Mouse (Mus musculus) MEL (cell line): ENCODE results near the gene Rnf44. TPM values are rescaled to one million over a fixed set of nuclear protein-coding genes. Genes with fewer than 3 reads are reported as not detected.

Experiments
- DNase-seq: peaks from one replicate; pipeline ENCODE4 v3.0.0; 2011; ENCODE audit warnings: low read depth, low spot score
- H3K27ac ChIP-seq: 2 replicates; pipeline ENCODE4 v1.5.1; 2012; ENCODE audit warnings: low read depth, mild to moderate bottlenecking, control low read depth, low read length, moderate library complexity; ENCODE audit not compliant: control insufficient read depth
- H3K27me3 ChIP-seq, 2 experiments: fragments of 150-350 bp in 1 of 2; sonication (generic) in 1 of 2; 2 replicates each; pipeline ENCODE4 v1.6.1; 2012; ENCODE audit warnings: low read length in 2 of 2, mild to moderate bottlenecking in 2 of 2, improper control_type of control experiment in 1 of 2, moderate library complexity in 1 of 2; ENCODE audit not compliant: insufficient read depth in 2 of 2, control insufficient read depth in 1 of 2
- H3K36me3 ChIP-seq, 2 experiments: 2 replicates each; pipeline ENCODE4 v1.6.1; 2012 to 2014; ENCODE audit warnings: low read length in 2 of 2, improper control_type of control experiment in 1 of 2, inconsistent platforms in 1 of 2, mild to moderate bottlenecking in 1 of 2; ENCODE audit not compliant: insufficient read depth in 2 of 2, control insufficient read depth in 1 of 2
- H3K4me1 ChIP-seq, 2 experiments: fragments of 150-350 bp in 1 of 2; sonication (generic) in 1 of 2; 2 replicates each; pipeline ENCODE4 v1.6.1; 2012; ENCODE audit warnings: low read length in 2 of 2, improper control_type of control experiment in 1 of 2, mild to moderate bottlenecking in 1 of 2; ENCODE audit not compliant: insufficient read depth in 2 of 2, control insufficient read depth in 1 of 2
- H3K4me3 ChIP-seq, 2 experiments: fragments of 150-350 bp in 1 of 2; sonication (generic) in 1 of 2; 2 replicates each; pipeline ENCODE4 v1.5.1; 2012; ENCODE audit warnings: low read depth in 2 of 2, low read length in 2 of 2, mild to moderate bottlenecking in 2 of 2, moderate library complexity in 2 of 2, control low read depth in 1 of 2, improper control_type of control experiment in 1 of 2; ENCODE audit not compliant: control insufficient read depth in 1 of 2, insufficient read depth in 1 of 2
- H3K79me2 ChIP-seq: 2 replicates; pipeline ENCODE4 v1.6.1; 2012; ENCODE audit warnings: mild to moderate bottlenecking, low read length, moderate library complexity; ENCODE audit not compliant: control insufficient read depth, poor library complexity, insufficient read depth
- H3K9ac ChIP-seq: 2 replicates; pipeline ENCODE4 v1.6.1; 2012; ENCODE audit warnings: low read depth, mild to moderate bottlenecking, control low read depth, low read length, moderate library complexity; ENCODE audit not compliant: control insufficient read depth, poor library complexity, severe bottlenecking
- H3K9me3 ChIP-seq: fragments of 150-350 bp; sonication (generic); replicated peaks from 2 replicates; pipeline ENCODE4 v1.6.1; 2012; ENCODE audit warnings: mild to moderate bottlenecking, low read length, improper control_type of control experiment, moderate library complexity; ENCODE audit not compliant: insufficient read depth
- CHD1 ChIP-seq: IDR thresholded peaks from 2 replicates; pipeline ENCODE4 v1.6.1; 2012; ENCODE audit warnings: low read depth, mild to moderate bottlenecking, inconsistent platforms, low read length, improper control_type of control experiment
- CTCF ChIP-seq, 3 experiments: IDR thresholded peaks in 2 of 3; conservative IDR thresholded peaks in 1 of 3; 2 replicates each; pipeline ENCODE4 v1.5.1; 2011 to 2012; ENCODE audit warnings: low read length in 3 of 3, low read depth in 2 of 3, mild to moderate bottlenecking in 2 of 3, improper control_type of control experiment in 1 of 3, inconsistent platforms in 1 of 3, mixed read lengths in 1 of 3, moderate library complexity in 1 of 3; ENCODE audit not compliant: control insufficient read depth in 1 of 3, insufficient read depth in 1 of 3, poor library complexity in 1 of 3, severe bottlenecking in 1 of 3
- E2F4 ChIP-seq: IDR thresholded peaks from 2 replicates; pipeline ENCODE4 v1.6.1; 2011; ENCODE audit warnings: low read depth, low read length, improper control_type of control experiment, borderline replicate concordance
- ETS1 ChIP-seq: IDR thresholded peaks from 2 replicates; pipeline ENCODE4 v1.6.1; 2012; ENCODE audit warnings: low read depth, mild to moderate bottlenecking, inconsistent platforms, low read length, improper control_type of control experiment, moderate library complexity
- GABPA ChIP-seq: IDR thresholded peaks from 2 replicates; pipeline ENCODE4 v1.6.1; 2012; ENCODE audit warnings: low read depth, mild to moderate bottlenecking, inconsistent platforms, low read length, improper control_type of control experiment, moderate library complexity
- GATA1 ChIP-seq: IDR thresholded peaks from 2 replicates; pipeline ENCODE4 v1.6.1; 2011; ENCODE audit warnings: low read depth, low read length, improper control_type of control experiment
- HCFC1 ChIP-seq: IDR thresholded peaks from 2 replicates; pipeline ENCODE4 v1.6.1; 2012; ENCODE audit warnings: low read depth, mild to moderate bottlenecking, inconsistent platforms, low read length, improper control_type of control experiment, moderate library complexity
- JUND ChIP-seq: IDR thresholded peaks from 2 replicates; pipeline ENCODE4 v1.6.1; 2011; ENCODE audit warnings: low read depth, mild to moderate bottlenecking, improper control_type of control experiment, low read length
- KAT2A ChIP-seq: conservative IDR thresholded peaks from 2 replicates; pipeline ENCODE4 v1.6.1; 2012; ENCODE audit warnings: low read depth, low read length, improper control_type of control experiment, inconsistent platforms
- MAZ ChIP-seq: IDR thresholded peaks from 2 replicates; pipeline ENCODE4 v1.6.1; 2012; ENCODE audit warnings: low read depth, mild to moderate bottlenecking, inconsistent platforms, low read length, improper control_type of control experiment
- MXI1 ChIP-seq: IDR thresholded peaks from 2 replicates; pipeline ENCODE4 v1.6.1; 2011; ENCODE audit warnings: mild to moderate bottlenecking, low read depth, low read length, improper control_type of control experiment
- MYB ChIP-seq: IDR thresholded peaks from 2 replicates; pipeline ENCODE4 v1.6.1; 2011; ENCODE audit warnings: mild to moderate bottlenecking, low read depth, low read length, improper control_type of control experiment
- NELFE ChIP-seq: IDR thresholded peaks from 2 replicates; pipeline ENCODE4 v1.6.1; 2011; ENCODE audit warnings: low read depth, low read length, improper control_type of control experiment
- NRF1 ChIP-seq: IDR thresholded peaks from 2 replicates; pipeline ENCODE4 v1.6.1; 2014; ENCODE audit warnings: low read depth, mild to moderate bottlenecking, inconsistent platforms, low read length, improper control_type of control experiment, moderate library complexity; ENCODE audit not compliant: poor library complexity, insufficient read depth, severe bottlenecking
- RAD21 ChIP-seq: IDR thresholded peaks from 2 replicates; pipeline ENCODE4 v1.6.1; 2011; ENCODE audit warnings: mild to moderate bottlenecking, low read depth, low read length, improper control_type of control experiment
- RCOR1 ChIP-seq: IDR thresholded peaks from 2 replicates; pipeline ENCODE4 v1.6.1; 2012; ENCODE audit warnings: low read depth, mild to moderate bottlenecking, inconsistent platforms, low read length, improper control_type of control experiment
- SIN3A ChIP-seq: IDR thresholded peaks from 2 replicates; pipeline ENCODE4 v1.6.1; 2012; ENCODE audit warnings: low read length, improper control_type of control experiment, inconsistent platforms
- SMC3 ChIP-seq: IDR thresholded peaks from 2 replicates; pipeline ENCODE4 v1.6.1; 2011; ENCODE audit warnings: low read depth, low read length, improper control_type of control experiment
- TCF12 ChIP-seq: IDR thresholded peaks from 2 replicates; pipeline ENCODE4 v1.6.1; 2014; ENCODE audit warnings: low read depth, mild to moderate bottlenecking, inconsistent platforms, low read length, improper control_type of control experiment, moderate library complexity
- UBTF ChIP-seq: IDR thresholded peaks from 2 replicates; pipeline ENCODE4 v1.6.1; 2012; ENCODE audit warnings: low read depth, mild to moderate bottlenecking, inconsistent platforms, low read length, improper control_type of control experiment, moderate library complexity, borderline replicate concordance; ENCODE audit not compliant: insufficient read depth
- USF1 ChIP-seq: IDR thresholded peaks from 2 replicates; pipeline ENCODE4 v1.6.1; 2014; ENCODE audit warnings: low read depth, mild to moderate bottlenecking, inconsistent platforms, low read length, improper control_type of control experiment, moderate library complexity
- USF2 ChIP-seq, 2 experiments: IDR thresholded peaks; 2 replicates each; pipeline ENCODE4 v1.6.1; 2011 to 2012; ENCODE audit warnings: improper control_type of control experiment in 2 of 2, low read length in 2 of 2, borderline replicate concordance in 1 of 2, inconsistent platforms in 1 of 2, low read depth in 1 of 2, mild to moderate bottlenecking in 1 of 2; ENCODE audit not compliant: insufficient read depth in 1 of 2
- ZC3H11A ChIP-seq: IDR thresholded peaks from 2 replicates; pipeline ENCODE4 v1.6.1; 2012; ENCODE audit warnings: low read depth, mild to moderate bottlenecking, inconsistent platforms, low read length, improper control_type of control experiment
- ZMIZ1 ChIP-seq: IDR thresholded peaks from 2 replicates; pipeline ENCODE4 v1.6.1; 2012; ENCODE audit warnings: low read depth, mild to moderate bottlenecking, inconsistent platforms, low read length, improper control_type of control experiment, moderate library complexity
- ZNF384 ChIP-seq: IDR thresholded peaks from 2 replicates; pipeline ENCODE4 v1.6.1; 2012; ENCODE audit warnings: low read depth, mild to moderate bottlenecking, inconsistent platforms, low read length, improper control_type of control experiment
- polyA plus RNA-seq, 2 experiments: library from polyadenylated mRNA; stranded (reverse) in 1 of 2; unstranded in 1 of 2; fragments of >175 nt in 1 of 2; fragments of >200 nt in 1 of 2; gene quantifications; 2 replicates each; pipeline versions ENCODE4 v1.2.1 to v1.2.4; 2012; ENCODE audit warnings: low replicate concordance in 2 of 2, low read depth in 1 of 2; ENCODE audit not compliant: insufficient read length in 2 of 2, insufficient read depth in 1 of 2, missing spikeins in 1 of 2
- total RNA-seq: library from RNA; depleted of rRNA; stranded (reverse); fragments of 300-350 nt; gene quantifications from 2 replicates; pipeline ENCODE4 v1.2.3, GENCODE M21; 2012

Gene Rnf44
- total and polyA plus RNA-seq, 3 experiments = 10.7 to 60.5 TPM; not detected in 1

GRCm38 (mm10) chr13:54683301-54683700 lies 10.4 kb downstream of the Rnf44 start:
- no peak overlapping the region for H3K27ac ChIP-seq
- H3K9me3 ChIP-seq = no peaks in the 10 kb centered on the region
- H3K79me2 ChIP-seq = peaks cover 31% of the 10 kb centered on the region
- no peak overlapping the region for H3K4me3 ChIP-seq
- H3K27me3 ChIP-seq = no peaks in the 10 kb centered on the region
- peaks cover 13 to 21% of the 10 kb centered on the region in 2 experiments for H3K36me3 ChIP-seq
- no peak for DNase-seq
- no peak overlapping the region for H3K9ac ChIP-seq
- TF ChIP-seq GATA1 = no peak
- no peak for TF ChIP-seq MXI1
- no peak for TF ChIP-seq CTCF (IDR thresholded peaks at IDR 0.05 in 2 of 3, conservative IDR thresholded peaks at IDR 0.05 in 1 of 3; ENCODE audit: control insufficient read depth in 1 of 3, insufficient read depth in 1 of 3, low read depth in 2 of 3, low read length in 3 of 3, poor library complexity in 1 of 3, severe bottlenecking in 1 of 3)
- TF ChIP-seq CHD1 = no peak
- no peak for TF ChIP-seq ETS1
- no peak for TF ChIP-seq RAD21
- TF ChIP-seq USF1 = no peak
- no peak for TF ChIP-seq NRF1
- TF ChIP-seq MAZ = no peak
- TF ChIP-seq E2F4 = no peak
- TF ChIP-seq USF2 (IDR thresholded peaks at IDR 0.05; ENCODE audit: borderline replicate concordance in 1 of 2, insufficient read depth in 1 of 2, low read depth in 1 of 2, low read length in 2 of 2) = no peak
- no peak for TF ChIP-seq TCF12
- no peak for TF ChIP-seq GABPA
- peaks cover 4 to 27% of the 10 kb centered on the region in 2 experiments for H3K4me1 ChIP-seq

- Histone ChIP-seq H3K27ac (no peak overlapping the region), H3K9ac (no peak overlapping the region), H3K79me2 (peaks cover 20% of the 10 kb centered on the region), H3K4me1 (peaks cover 4 to 23% of the 10 kb centered on the region in 2 experiments), H3K4me3 (no peak overlapping the region), H3K9me3 (no peaks in the 10 kb centered on the region), H3K27me3 (no peaks in the 10 kb centered on the region), H3K36me3 (peaks cover 13 to 19% of the 10 kb centered on the region in 2 experiments)
- no peak for DNase-seq
- no peak for TF ChIP-seq RAD21
- no peak for TF ChIP-seq NELFE
- no peak for TF ChIP-seq ZMIZ1
- no peak for TF ChIP-seq ZC3H11A
- no peak for TF ChIP-seq UBTF
- TF ChIP-seq MAZ = no peak
- no peak for TF ChIP-seq ETS1
- TF ChIP-seq SMC3 = no peak
- TF ChIP-seq JUND = no peak
- TF ChIP-seq SIN3A = no peak
- TF ChIP-seq USF2 (IDR thresholded peaks at IDR 0.05; ENCODE audit: borderline replicate concordance in 1 of 2, insufficient read depth in 1 of 2, low read depth in 1 of 2, low read length in 2 of 2) = no peak
- TF ChIP-seq E2F4 = no peak
- no peak for TF ChIP-seq RCOR1
- TF ChIP-seq ZNF384 = no peak
- no peak for TF ChIP-seq GATA1
- TF ChIP-seq KAT2A = no peak
- TF ChIP-seq CTCF (IDR thresholded peaks at IDR 0.05 in 2 of 3, conservative IDR thresholded peaks at IDR 0.05 in 1 of 3; ENCODE audit: control insufficient read depth in 1 of 3, insufficient read depth in 1 of 3, low read depth in 2 of 3, low read length in 3 of 3, poor library complexity in 1 of 3, severe bottlenecking in 1 of 3) = no peak
- TF ChIP-seq HCFC1 = no peak
- TF ChIP-seq MYB = no peak
These were observed 12.4 kb downstream of the Rnf44 start for GRCm38 (mm10) chr13:54681291-54681690.
